18 mouse cellular contexts compared by ENCODE assay signal in genomic region chr10:55097225-55097624, GRCm38 (mm10).
"Had no signal": no experiment of that assay in that cellular context is flagged by ENCODE, and none has a peak within 500 bp of the region (broad histone marks: within the 10 kb centered on the region; RNA-seq: fewer than 3 reads in every experiment).

No protein-coding gene starts in this region.

- H3K27ac ChIP-seq: lung, embryonic 15.5 days; macrophage; midbrain, embryonic 13.5 days; midbrain, embryonic 15.5 days; neural tube, embryonic 12.5 days; stomach, embryonic 15.5 days; stomach, postnatal 0 days had no signal

- H3K36me3 ChIP-seq: lung, embryonic 15.5 days; midbrain, embryonic 13.5 days; midbrain, embryonic 15.5 days; neural tube, embryonic 12.5 days; stomach, embryonic 15.5 days had no signal

- H3K4me3 ChIP-seq: lung, embryonic 15.5 days; megakaryocyte, embryonic 14.5 days; midbrain, embryonic 13.5 days; midbrain, embryonic 15.5 days; neural tube, embryonic 12.5 days; stomach, embryonic 15.5 days had no signal

- H3K27me3 ChIP-seq: lung, embryonic 15.5 days; megakaryocyte, embryonic 14.5 days; midbrain, embryonic 13.5 days; midbrain, embryonic 15.5 days; neural tube, embryonic 12.5 days; stomach, embryonic 15.5 days had no signal

- ATAC-seq: liver, postnatal 0 days; lung, postnatal 0 days; midbrain, embryonic 13.5 days; midbrain, embryonic 15.5 days had no signal

- H3K9ac ChIP-seq: liver, postnatal 0 days; lung, embryonic 15.5 days; midbrain, embryonic 13.5 days; midbrain, embryonic 15.5 days; neural tube, embryonic 12.5 days; stomach, embryonic 15.5 days had no signal

- DNase-seq: liver, postnatal 0 days; lung, adult 2 months; lung, postnatal 14 days; lung, postnatal 36 days; right cerebral cortex, postnatal 14 days; thymus, adult 2 months; thymus, postnatal 25 days; thymus, postnatal 4 days had no signal

- H3K4me1 ChIP-seq: lung, embryonic 15.5 days; megakaryocyte, embryonic 14.5 days; midbrain, embryonic 13.5 days; midbrain, embryonic 15.5 days; neural tube, embryonic 12.5 days; stomach, embryonic 15.5 days had no signal

- H3K9me3 ChIP-seq: lung, embryonic 15.5 days; megakaryocyte, embryonic 14.5 days; midbrain, embryonic 13.5 days; midbrain, embryonic 15.5 days; neural tube, embryonic 12.5 days; stomach, embryonic 15.5 days had no signal

- H3K4me2 ChIP-seq: lung, embryonic 15.5 days; midbrain, embryonic 11.5 days; midbrain, embryonic 13.5 days; midbrain, embryonic 15.5 days; neural tube, embryonic 12.5 days; stomach, embryonic 15.5 days had no signal
